Mouse (Mus musculus): Measurements from ENCODE around the gene Fdx1l.
"Not testable (repeated sequence)": the region's sequence is repeated elsewhere in the genome, so short reads cannot be mapped to it uniquely, and the experiment has no call there.

Fdx1l gene

GRCm38 (mm10) chr9:21072641-21073040, 773 bp downstream of the Fdx1l start:
- DNase-seq (ENCODE audit: low spot score in 2 of 2), result peak in 1 of 2 experiments; percentile 35

- no peak for DNase-seq (ENCODE audit: low spot score in 2 of 2)
These were observed 6.3 kb downstream of the Fdx1l start, which contains the start of gene Zglp1 for GRCm38 (mm10) chr9:21067006-21067684. Zglp1 (minus strand) TSS chr9:21067093.

GRCm38 (mm10) chr9:21062928-21063327, 10.5 kb downstream of the Fdx1l start:
- DNase-seq (ENCODE audit: low spot score in 2 of 2), result peak; percentile 76 to 79

- DNase-seq (ENCODE audit: low spot score in 2 of 2), result no peak
These were observed 21.8 kb downstream of the Fdx1l start for GRCm38 (mm10) chr9:21051578-21051977.

- no peak for DNase-seq (ENCODE audit: low spot score in 2 of 2)
These were observed 28.2 kb downstream of the Fdx1l start for GRCm38 (mm10) chr9:21045235-21045634.

DNA sequence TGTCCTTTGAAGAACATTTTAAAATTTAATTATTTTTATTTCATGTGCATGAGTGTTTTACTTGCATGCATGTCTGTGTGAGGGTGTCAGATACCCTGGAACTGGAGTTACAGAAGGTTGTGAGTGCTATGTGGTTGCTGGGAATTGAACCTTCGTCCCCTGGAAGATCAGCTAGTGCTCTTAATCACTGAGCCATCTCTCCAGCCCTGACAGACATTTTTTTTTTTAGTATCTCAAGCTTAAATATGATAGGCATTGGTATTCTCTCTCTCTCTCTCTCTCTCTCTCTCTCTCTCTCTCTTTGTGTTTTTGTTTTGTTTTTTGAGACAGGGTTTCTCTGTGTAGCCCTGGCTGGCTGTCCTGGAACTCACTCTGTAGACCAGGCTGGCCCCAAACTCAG, 28.6 kb downstream of the Fdx1l start:
- not testable (repeated sequence) for DNase-seq (ENCODE audit: low spot score in 2 of 2)

DNA sequence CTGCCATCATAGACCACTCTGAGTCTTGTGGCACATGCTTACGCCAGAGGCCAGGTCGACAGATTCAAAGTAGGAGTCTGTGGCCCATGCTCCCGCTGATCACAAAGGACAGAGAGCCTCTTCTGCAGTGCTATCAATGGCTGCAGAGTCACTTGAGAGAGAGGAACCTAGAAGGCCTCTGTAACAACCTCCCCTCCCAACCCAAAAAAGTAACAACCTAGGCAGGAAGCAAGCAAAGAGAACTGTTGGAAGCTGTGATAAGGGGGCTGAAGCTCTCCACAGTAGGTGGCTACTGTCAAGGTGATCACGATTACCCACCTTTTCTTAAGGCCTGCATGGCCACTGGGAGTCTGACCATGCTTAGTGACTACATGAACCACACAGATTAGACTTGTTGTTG, 29.9 kb downstream of the Fdx1l start:
- DNase-seq (ENCODE audit: low spot score in 2 of 2), result no peak

DNA sequence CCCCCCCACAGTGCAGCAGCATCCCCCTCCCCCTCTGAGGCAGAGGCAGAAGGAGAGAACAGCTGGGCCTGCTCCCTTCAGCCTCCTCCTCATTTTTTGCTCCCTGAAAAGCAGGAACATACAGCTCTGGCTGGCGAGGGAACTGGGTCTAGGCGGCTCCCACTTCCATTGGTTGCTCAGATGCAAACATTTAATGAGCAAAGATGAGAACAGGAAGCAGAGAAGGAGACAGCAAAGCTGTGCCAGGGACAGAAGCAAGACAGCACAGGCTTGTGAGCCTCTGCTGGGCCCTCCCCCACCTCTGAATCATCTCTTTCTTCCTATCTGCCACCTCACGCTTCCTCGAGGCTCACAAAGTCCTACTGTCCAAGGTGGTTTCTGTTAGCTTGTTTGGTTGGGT, 32.1 kb downstream of the Fdx1l start:
- peak; percentile 84 to 85 for DNase-seq (ENCODE audit: low spot score in 2 of 2)

GRCm38 (mm10) chr9:21039779-21040178, 33.6 kb downstream of the Fdx1l start:
- peak in 1 of 2 experiments; percentile 15 for DNase-seq (ENCODE audit: low spot score in 2 of 2)

DNA sequence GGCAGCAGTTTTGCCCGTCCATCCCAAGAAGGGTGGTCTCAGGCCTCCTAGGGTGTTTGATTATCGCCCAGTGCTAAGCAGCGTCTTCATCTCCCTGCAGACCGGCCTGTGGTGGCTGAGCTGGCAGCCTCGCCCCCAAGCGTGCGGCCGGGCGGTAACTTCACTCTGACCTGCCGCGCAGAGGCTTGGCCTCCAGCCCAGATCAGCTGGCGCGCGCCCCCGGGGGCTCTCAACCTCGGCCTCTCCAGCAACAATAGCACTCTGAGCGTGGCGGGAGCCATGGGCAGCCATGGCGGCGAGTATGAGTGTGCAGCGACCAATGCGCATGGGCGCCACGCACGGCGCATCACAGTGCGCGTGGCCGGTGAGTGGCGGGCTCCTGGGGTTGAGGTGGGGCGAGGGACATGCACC, 35.9 kb downstream of the Fdx1l start:
- peak in 1 of 2 experiments; percentile 21 for DNase-seq (ENCODE audit: low spot score in 2 of 2)

DNA sequence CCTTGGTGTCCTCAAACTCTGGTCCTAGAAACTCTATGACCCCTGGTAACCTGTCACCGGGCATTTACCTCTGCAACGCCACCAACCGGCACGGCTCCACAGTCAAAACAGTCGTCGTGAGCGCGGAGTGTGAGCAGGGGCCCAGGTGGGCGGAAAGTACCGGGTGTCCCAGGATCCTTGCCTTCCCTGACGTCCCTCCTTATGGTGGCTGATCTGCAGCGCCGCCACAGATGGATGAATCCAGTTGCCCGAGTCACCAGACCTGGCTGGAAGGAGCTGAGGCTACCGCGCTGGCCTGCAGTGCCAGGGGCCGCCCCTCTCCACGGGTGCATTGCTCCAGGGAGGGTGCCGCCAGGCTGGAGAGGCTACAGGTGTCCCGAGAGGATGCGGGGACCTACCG, 36.7 kb downstream of the Fdx1l start:
- DNase-seq (ENCODE audit: low spot score in 2 of 2), result peak in 1 of 2 experiments; percentile 20

- peak in 1 of 2 experiments; percentile 22 for DNase-seq (ENCODE audit: low spot score in 2 of 2)
These were observed 37.3 kb downstream of the Fdx1l start for GRCm38 (mm10) chr9:21036161-21036560.

- DNase-seq (ENCODE audit: low spot score in 2 of 2), result peak; percentile 30 to 38
These were observed 37.8 kb downstream of the Fdx1l start for GRCm38 (mm10) chr9:21035586-21035985.

- peak in 1 of 2 experiments; percentile 16 for DNase-seq (ENCODE audit: low spot score in 2 of 2)
These were observed 38.8 kb downstream of the Fdx1l start for GRCm38 (mm10) chr9:21034481-21035085.

- peak; percentile 73 to 78 for DNase-seq (ENCODE audit: low spot score in 2 of 2)
These were observed 40.3 kb downstream of the Fdx1l start for GRCm38 (mm10) chr9:21033136-21033535.

GRCm38 (mm10) chr9:21032491-21032890, 40.9 kb downstream of the Fdx1l start:
- peak in 1 of 2 experiments; percentile 10 for DNase-seq (ENCODE audit: low spot score in 2 of 2)

DNA sequence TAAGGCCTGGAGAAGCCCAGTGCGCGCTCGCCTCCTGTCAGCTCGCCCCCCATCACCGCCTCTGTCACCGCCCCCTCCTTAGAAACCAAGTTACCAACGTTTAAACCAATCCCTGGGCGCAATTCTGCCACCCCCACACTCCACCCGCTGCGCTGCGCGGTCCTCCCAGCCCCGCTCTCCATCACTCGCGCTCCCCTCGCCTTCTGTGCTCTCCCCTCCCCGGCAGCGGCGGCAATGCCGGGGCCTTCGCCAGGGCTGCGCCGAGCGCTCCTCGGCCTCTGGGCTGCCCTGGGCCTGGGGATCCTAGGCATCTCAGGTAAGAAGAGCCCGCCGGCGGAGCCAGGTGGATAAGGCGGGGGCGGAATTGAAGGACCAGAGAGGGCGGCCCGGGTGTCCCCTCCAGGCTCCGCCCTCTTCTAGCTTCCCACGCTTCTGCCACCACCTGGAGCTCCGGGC, 41.5 kb downstream of the Fdx1l start, which contains the start of gene Icam5:
Gene Icam5, plus strand, starts transcription at position 178 of the 456 bp plus-strand sequence.
- peak; percentile 86 to 88 for DNase-seq (ENCODE audit: low spot score in 2 of 2)

GRCm38 (mm10) chr9:21031251-21031895, 42.0 kb downstream of the Fdx1l start:
- DNase-seq (ENCODE audit: low spot score in 2 of 2), result peak; percentile 83 to 85

GRCm38 (mm10) chr9:21030781-21031250, 42.6 kb downstream of the Fdx1l start:
- DNase-seq (ENCODE audit: low spot score in 2 of 2), result peak; percentile 84 to 85

- DNase-seq (ENCODE audit: low spot score in 2 of 2), result no peak
These were observed 43.3 kb downstream of the Fdx1l start for GRCm38 (mm10) chr9:21030055-21030600.

DNA sequence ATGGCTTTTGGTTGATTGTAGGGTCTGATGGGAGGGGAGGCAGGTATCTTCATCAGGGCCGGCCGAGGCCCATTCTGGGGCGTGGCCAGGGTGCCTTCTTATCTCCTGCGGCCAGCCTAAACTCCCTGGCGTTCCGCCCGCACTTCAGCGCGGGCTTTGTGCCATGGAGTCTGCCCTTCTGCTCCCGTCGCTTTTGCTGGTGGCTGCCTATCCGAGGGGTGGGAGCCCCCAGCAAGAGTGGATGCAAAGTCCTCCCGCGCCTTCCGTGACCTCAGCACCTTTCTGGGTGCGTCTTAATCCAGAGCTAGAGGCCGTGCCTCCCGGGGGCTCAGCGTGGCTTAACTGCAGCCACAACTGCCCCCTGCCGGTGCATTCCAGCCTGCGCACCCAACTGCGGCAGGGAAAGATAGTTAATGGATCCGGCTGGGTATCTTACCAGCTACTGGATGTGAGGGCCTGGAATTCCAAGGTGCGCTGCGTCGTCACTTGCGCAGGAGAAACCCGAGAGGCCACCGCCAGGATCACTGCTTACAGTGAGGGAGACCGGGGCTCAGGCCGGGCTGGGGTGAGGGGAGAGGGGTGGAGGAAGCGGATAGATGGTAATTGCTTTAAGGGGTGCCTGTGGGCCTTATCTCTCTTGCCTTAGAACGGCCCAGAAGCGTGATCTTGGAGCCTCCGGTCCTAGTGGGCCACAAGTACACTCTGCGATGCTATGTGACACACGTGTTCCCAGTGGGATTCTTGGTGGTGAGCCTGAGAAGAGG, 43.9 kb downstream of the Fdx1l start, which contains the start of gene Icam4:
Gene Icam4, plus strand, starts transcription at position 83 of the 764 bp plus-strand sequence.
- peak; percentile 75 to 80 for DNase-seq (ENCODE audit: low spot score in 2 of 2)
